Mouse (Mus musculus) neural tube, embryonic 11.5 days (tissue): ENCODE measurements around the gene Lrfn3. TPM values are rescaled to one million over a fixed set of nuclear protein-coding genes. Genes with fewer than 3 reads are reported as not detected.

Source experiments
- ATAC-seq: fragments of 200-750 bp; cut with Nextera tagmentation; 2 replicates; pipeline ENCODE4 v1.8.0; 2017; ENCODE audit warnings: moderate number of reproducible peaks, mild to moderate bottlenecking, moderate TSS enrichment, moderate library complexity; ENCODE audit not compliant: insufficient read depth, low FRiP score, low TSS enrichment
- DNase-seq: peaks from one replicate; pipeline ENCODE4 v3.0.0-alpha.2; 2015; ENCODE audit warnings: low spot score
- H3K27ac ChIP-seq: fragments of 300-500 bp; sonication (generic); 2 replicates; pipeline ENCODE4 v1.5.1; 2014; ENCODE audit warnings: low read depth, mild to moderate bottlenecking, low read length
- H3K27me3 ChIP-seq: fragments of 300-500 bp; sonication (generic); 2 replicates; pipeline ENCODE4 v1.6.1; 2014; ENCODE audit warnings: mild to moderate bottlenecking, low read length, mixed read lengths; ENCODE audit not compliant: control insufficient read depth, insufficient read depth
- H3K36me3 ChIP-seq: fragments of 300-500 bp; sonication (generic); 2 replicates; pipeline ENCODE4 v1.6.1; 2014; ENCODE audit warnings: mild to moderate bottlenecking, low read length, moderate library complexity, mixed read lengths; ENCODE audit not compliant: control insufficient read depth, insufficient read depth
- H3K4me1 ChIP-seq: fragments of 300-500 bp; sonication (generic); 2 replicates; pipeline ENCODE4 v1.6.1; 2014; ENCODE audit warnings: low read length, mixed read lengths; ENCODE audit not compliant: control insufficient read depth, insufficient read depth
- H3K4me2 ChIP-seq: fragments of 300-500 bp; sonication (generic); 2 replicates; pipeline ENCODE4 v1.6.1; 2014; ENCODE audit warnings: low read depth, mild to moderate bottlenecking, moderate library complexity
- H3K4me3 ChIP-seq: fragments of 300-500 bp; sonication (generic); 2 replicates; pipeline ENCODE4 v1.5.1; 2014; ENCODE audit warnings: low read depth, low read length
- H3K9ac ChIP-seq: fragments of 300-500 bp; sonication (generic); 2 replicates; pipeline ENCODE4 v1.6.1; 2014; ENCODE audit warnings: mild to moderate bottlenecking, low read length
- H3K9me3 ChIP-seq: fragments of 300-500 bp; sonication (generic); 2 replicates; pipeline ENCODE4 v1.6.1; 2016; ENCODE audit warnings: low read length; ENCODE audit not compliant: control insufficient read depth
- WGBS: fragments of 180-500 bp; shearing (Covaris S2); extraction: QIAGEN DNeasy Blood & Tissue Kit; methylation state at CpG from one replicate; pipeline ENCODE4 v1.1.7; 2014; 5-methylcytosine and 5-hydroxymethylcytosine counted together
- polyA plus RNA-seq: library from polyadenylated mRNA; unstranded; fragments of >200 nt; fragmentation: Nextera tagmentation; extraction: Ambion mirVana; gene quantifications from 2 replicates; pipeline ENCODE4 v1.2.1, GENCODE M21; 2014

Gene Lrfn3
- polyA plus RNA-seq, 1 experiment from 2014 or later = 6.3 TPM

DNA sequence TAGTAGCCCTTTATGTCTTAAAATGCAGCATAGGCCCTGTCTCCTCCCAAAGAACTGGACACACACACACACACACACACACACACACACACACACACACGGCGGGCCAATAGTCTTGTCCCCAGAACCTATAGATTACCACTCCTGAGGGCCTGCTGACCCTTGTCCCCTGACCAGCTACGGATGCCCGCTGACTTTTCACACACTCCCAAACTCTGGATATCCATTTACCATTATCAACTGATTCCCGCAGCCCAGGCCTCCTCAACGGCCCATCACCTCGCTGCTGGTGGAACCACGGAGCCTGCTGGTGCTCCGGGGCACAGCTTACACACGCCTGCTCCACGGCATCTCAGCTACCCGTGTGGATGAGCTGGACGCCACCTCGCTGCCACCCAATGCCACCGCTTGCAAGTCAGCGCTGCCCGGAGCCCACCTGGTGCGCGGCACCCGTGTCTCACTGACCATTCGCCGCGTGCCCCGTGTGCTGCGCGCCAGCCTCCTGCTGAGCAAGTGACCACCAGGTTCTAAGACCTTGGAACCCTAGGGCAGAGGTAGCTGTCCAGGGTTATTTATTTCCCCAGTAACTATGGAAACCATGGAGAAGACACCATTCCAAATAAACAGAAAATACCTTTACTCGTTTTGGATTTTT lies 48.8 kb downstream of the Lrfn3 start:
- H3K4me3 ChIP-seq = no peak overlapping the region
- H3K27me3 ChIP-seq = no peaks in the 10 kb centered on the region
- DNase-seq = no peak
- H3K36me3 ChIP-seq = no peaks in the 10 kb centered on the region
- 50% methylated on average over 27 of the region's 27 CpGs for WGBS
- H3K9ac ChIP-seq = no peak overlapping the region
- H3K4me1 ChIP-seq = peaks cover 9% of the 10 kb centered on the region; the same call in 1 of the 2 replicates
- no peak overlapping the region for H3K27ac ChIP-seq
- ATAC-seq = no peak
- H3K9me3 ChIP-seq = no peaks in the 10 kb centered on the region
- no peak overlapping the region for H3K4me2 ChIP-seq

DNA sequence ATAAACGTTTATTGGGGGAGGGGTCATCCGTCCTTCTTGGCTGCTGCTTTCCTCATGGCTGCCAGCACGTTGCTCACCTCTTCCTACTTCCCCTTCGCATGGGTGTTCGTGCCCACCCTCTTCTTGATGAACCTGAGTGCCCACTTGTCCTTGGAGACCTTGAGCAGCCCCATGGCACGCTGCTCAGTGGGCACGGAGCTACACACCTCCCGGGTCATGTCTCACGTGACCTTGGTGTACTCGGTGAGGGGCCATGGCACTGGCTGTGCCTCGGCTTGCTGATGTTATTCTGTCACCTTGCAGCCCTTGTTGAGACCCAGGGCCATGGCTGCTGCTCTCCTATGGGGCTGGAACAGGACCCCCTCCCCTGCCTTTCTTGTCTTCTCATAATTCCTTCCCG lies 52.4 kb downstream of the Lrfn3 start:
- no peaks in the 10 kb centered on the region for H3K27me3 ChIP-seq
- no peak overlapping the region for H3K9ac ChIP-seq
- 89% methylated on average over 12 of the region's 12 CpGs for WGBS
- no peak for ATAC-seq
- no peak overlapping the region for H3K4me2 ChIP-seq
- H3K36me3 ChIP-seq = peaks cover 6% of the 10 kb centered on the region
- peaks cover 16% of the 10 kb centered on the region for H3K4me1 ChIP-seq
- no peak for DNase-seq
- H3K9me3 ChIP-seq = no peaks in the 10 kb centered on the region
- no peak overlapping the region for H3K4me3 ChIP-seq
- no peak overlapping the region for H3K27ac ChIP-seq

DNA sequence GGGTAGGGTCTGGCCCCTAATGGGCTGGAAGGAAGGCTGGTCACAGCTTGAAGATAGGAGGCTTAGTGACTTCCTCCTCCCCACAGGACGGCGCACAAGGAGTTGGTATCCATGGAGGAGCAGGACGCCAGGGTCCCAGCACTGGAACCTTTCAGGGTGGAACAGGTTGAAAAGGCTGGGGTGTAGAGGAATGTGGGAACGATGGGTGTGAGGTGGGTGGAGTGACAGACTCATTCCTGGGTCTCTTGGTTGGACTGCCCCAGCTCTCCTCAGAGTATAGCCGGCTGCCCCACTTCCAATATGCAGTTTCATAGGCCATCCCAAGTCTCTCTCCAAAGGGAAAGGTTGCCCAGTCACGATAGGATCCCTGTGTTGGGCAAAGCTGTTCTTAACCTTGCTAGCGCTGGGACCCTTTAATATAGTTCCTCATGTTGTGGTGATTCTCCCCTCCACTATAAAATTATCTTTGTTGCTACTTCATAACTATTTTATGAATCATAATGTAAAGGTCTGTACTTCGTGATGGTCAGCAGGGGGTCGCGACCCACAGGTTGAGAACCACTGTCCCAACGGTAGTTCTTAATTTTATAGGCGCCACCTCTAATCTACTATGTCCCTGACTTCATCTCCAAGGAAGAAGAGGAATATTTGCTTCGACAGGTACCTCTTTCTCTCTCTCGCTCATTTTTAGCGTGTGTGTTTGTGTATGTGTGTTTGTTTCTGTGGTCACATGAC lies 53.0 kb downstream of the Lrfn3 start:
- WGBS = 68% methylated on average over 15 of the region's 15 CpGs
- Histone ChIP-seq H3K36me3 (peaks cover 6% of the 10 kb centered on the region), H3K4me2 (peak overlapping the region; percentile 90), H3K27ac (no peak overlapping the region), H3K4me3 (peak overlapping the region; percentile 70), H3K9me3 (no peaks in the 10 kb centered on the region), H3K27me3 (no peaks in the 10 kb centered on the region), H3K4me1 (peaks cover 13% of the 10 kb centered on the region), H3K9ac (peak overlapping the region; percentile 65)
- no peak for DNase-seq
- ATAC-seq = no peak

DNA sequence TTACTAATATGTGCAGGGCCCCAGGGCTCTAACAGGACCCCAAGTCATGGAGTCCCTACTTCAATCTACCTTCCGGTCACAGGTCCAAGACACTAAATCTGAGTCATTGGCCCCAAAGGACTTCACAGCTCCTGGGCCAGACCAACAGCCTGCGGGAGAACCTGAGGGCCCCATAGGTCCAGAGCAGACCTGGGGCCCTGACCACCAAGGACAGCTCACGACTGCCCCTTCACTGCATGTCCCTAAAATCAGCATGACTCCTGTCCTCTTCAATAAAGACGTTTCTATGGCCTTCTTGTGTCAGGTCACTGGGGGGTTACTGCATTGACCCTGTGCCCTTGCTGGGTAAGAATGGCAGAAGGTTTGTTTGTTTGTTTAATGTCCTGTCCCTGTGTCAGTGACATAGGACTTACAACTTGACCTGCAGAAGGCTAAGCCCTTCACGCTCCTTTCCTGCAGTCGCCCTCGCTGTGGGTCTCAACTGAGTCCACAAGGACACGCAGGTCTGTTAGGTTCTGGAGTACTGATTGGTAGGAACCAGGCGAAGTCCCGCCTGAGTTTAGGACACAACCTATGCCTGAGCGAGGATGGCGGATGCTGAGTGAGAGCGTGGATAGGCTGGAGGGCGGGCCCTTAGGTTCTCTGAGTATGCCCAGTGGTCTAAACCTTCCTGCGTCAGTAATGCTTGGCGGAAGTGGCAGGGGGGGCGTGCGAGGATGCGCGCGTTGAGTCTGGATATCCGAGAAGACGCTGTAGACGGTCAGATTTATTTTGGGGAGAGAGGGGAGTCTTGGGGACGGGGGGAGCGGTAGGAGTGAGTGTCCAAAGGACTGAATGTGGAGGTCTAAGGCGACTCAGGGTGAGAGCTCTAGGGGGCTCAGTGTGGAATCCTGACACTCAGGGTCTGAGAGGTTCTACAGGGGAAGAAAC lies 54.2 kb downstream of the Lrfn3 start, which contains the start of gene Alkbh6:
TSS of gene Alkbh6 (plus strand) at position 642 of the 930 bp plus-strand sequence.
- Histone ChIP-seq H3K27ac (peak within 1 kb of the TSS; percentile 49; the same call in 1 of the 2 replicates), H3K36me3 (peaks cover 12% of the 10 kb centered on the region), H3K4me3 (peak within 1 kb of the TSS; percentile 70), H3K9ac (peak within 1 kb of the TSS; percentile 65), H3K4me2 (peak within 1 kb of the TSS; percentile 90), H3K4me1 (peaks cover 12% of the 10 kb centered on the region), H3K27me3 (no peaks in the 10 kb centered on the region), H3K9me3 (no peaks in the 10 kb centered on the region)
- ATAC-seq (peak; percentile 99), DNase-seq (peak; percentile 93)
- 3% methylated on average over 27 of the region's 27 CpGs for WGBS

DNA sequence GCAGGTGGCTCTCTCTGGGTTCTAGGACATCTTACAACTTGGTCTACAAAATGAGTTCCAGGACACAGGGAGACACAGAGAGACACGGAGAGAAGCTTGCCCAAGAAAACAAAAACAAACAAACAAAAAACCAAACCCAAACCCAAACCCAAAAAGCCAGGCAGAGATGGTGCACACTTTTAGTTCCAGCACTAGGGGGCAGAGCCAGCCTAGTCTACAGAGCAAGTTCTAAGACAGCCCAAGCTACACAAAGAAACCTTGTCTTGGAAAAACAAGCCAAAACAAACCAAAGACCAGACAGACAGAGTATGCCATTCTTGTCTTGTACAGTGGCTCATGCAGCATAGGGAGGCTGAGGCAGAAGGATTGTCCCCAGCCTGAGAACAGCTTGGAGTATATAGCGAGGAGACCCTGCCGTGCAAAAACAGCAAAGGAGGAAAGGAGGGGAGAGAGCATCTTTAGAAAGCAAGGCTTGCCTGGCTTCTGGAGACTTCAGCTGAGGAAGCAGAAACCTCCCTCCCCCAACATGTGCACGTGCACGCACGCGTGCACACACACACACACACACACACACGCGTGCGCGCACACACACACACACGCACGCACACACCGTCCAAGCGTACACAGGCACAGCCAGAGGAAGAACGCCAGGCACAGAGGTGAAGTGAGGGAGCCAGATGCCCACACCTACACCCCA lies 56.3 kb downstream of the Lrfn3 start:
- H3K4me1 ChIP-seq = peaks cover 12% of the 10 kb centered on the region
- H3K27me3 ChIP-seq = no peaks in the 10 kb centered on the region
- ATAC-seq (no peak), DNase-seq (no peak)
- no peak overlapping the region for H3K9ac ChIP-seq
- no peak overlapping the region for H3K27ac ChIP-seq
- H3K4me3 ChIP-seq = no peak overlapping the region
- no peaks in the 10 kb centered on the region for H3K9me3 ChIP-seq
- 89% methylated on average over 16 of the region's 16 CpGs for WGBS
- peaks cover 28% of the 10 kb centered on the region for H3K36me3 ChIP-seq
- H3K4me2 ChIP-seq = no peak overlapping the region

Other genes with a start within 250 kb of the Lrfn3 start
- 7.4 and 10.5 TPM in 2 replicates for gene Zfp382, start 240.8 kb downstream of the Lrfn3 start, polyA plus RNA-seq
- 14.3 and 15.1 TPM in 2 replicates for gene Zfp146, start 193.0 kb downstream of the Lrfn3 start, polyA plus RNA-seq
- 4.5 and 5.7 TPM in 2 replicates for gene Cox7a1, start 178.6 kb downstream of the Lrfn3 start, polyA plus RNA-seq
- 45.8 and 51.8 TPM in 2 replicates for gene Capns1, start 164.0 kb downstream of the Lrfn3 start, polyA plus RNA-seq
- 179 and 195 TPM in 2 replicates for gene Polr2i, start 130.8 kb downstream of the Lrfn3 start, polyA plus RNA-seq
- 268 and 302 TPM in 2 replicates for gene Tbcb, start 130.5 kb downstream of the Lrfn3 start, polyA plus RNA-seq
- not detected in 2 replicates for gene Ovol3, start 127.0 kb downstream of the Lrfn3 start, polyA plus RNA-seq
- 0.18 and 0.36 TPM in 2 replicates for gene Thap8, start 82.7 kb downstream of the Lrfn3 start, polyA plus RNA-seq
- gene Wdr62, start 82.4 kb downstream of the Lrfn3 start, polyA plus RNA-seq = 10.9 and 12.5 TPM in 2 replicates
- 100 and 102 TPM in 2 replicates for gene Clip3, start 71.0 kb downstream of the Lrfn3 start, polyA plus RNA-seq
- gene Alkbh6, start 54.1 kb downstream of the Lrfn3 start, polyA plus RNA-seq = 87.4 and 94.0 TPM in 2 replicates
- gene Syne4, start 48.0 kb downstream of the Lrfn3 start, polyA plus RNA-seq = 16.6 and 18.1 TPM in 2 replicates
- gene E130208F15Rik, start 41.0 kb downstream of the Lrfn3 start, polyA plus RNA-seq = not detected in 2 replicates
- gene Sdhaf1, start 38.9 kb downstream of the Lrfn3 start, polyA plus RNA-seq = 23.1 and 26.5 TPM in 2 replicates
- 17.8 and 17.9 TPM in 2 replicates for gene Tyrobp, start 51.0 kb upstream of the Lrfn3 start, polyA plus RNA-seq
- gene Hcst, start 57.1 kb upstream of the Lrfn3 start, polyA plus RNA-seq = not detected in 2 replicates
- gene Nfkbid, start 59.0 kb upstream of the Lrfn3 start, polyA plus RNA-seq = 0.84 and 0.99 TPM in 2 replicates
- 150 and 165 TPM in 2 replicates for gene Aplp1, start 82.8 kb upstream of the Lrfn3 start, polyA plus RNA-seq
- 19.0 and 19.6 TPM in 2 replicates for gene Kirrel2, start 94.9 kb upstream of the Lrfn3 start, polyA plus RNA-seq
- gene Nphs1, start 95.5 kb upstream of the Lrfn3 start, polyA plus RNA-seq = 1.8 and 3.4 TPM in 2 replicates
- not detected in 2 replicates for gene Prodh2, start 130.8 kb upstream of the Lrfn3 start, polyA plus RNA-seq
- 48.8 and 51.1 TPM in 2 replicates for gene Arhgap33, start 172.3 kb upstream of the Lrfn3 start, polyA plus RNA-seq
- gene Hspb6, start 189.4 kb upstream of the Lrfn3 start, polyA plus RNA-seq = 3.7 and 4.4 TPM in 2 replicates
- 8.6 and 12.1 TPM in 2 replicates for gene Proser3, start 189.5 kb upstream of the Lrfn3 start, polyA plus RNA-seq
- 46.2 and 47.0 TPM in 2 replicates for gene Lin37, start 197.1 kb upstream of the Lrfn3 start, polyA plus RNA-seq
- gene U2af1l4, start 200.5 kb upstream of the Lrfn3 start, polyA plus RNA-seq = 90.6 and 95.5 TPM in 2 replicates
- gene Gm49396, start 200.6 kb upstream of the Lrfn3 start, polyA plus RNA-seq = 7.3 and 7.6 TPM in 2 replicates
- gene Psenen, start 200.9 kb upstream of the Lrfn3 start, polyA plus RNA-seq = 97.8 and 106 TPM in 2 replicates
- gene Igflr1, start 202.7 kb upstream of the Lrfn3 start, polyA plus RNA-seq = 1.3 and 3.6 TPM in 2 replicates
- gene Kmt2b, start 226.0 kb upstream of the Lrfn3 start, polyA plus RNA-seq = 11.5 and 11.9 TPM in 2 replicates
- gene Zbtb32, start 236.1 kb upstream of the Lrfn3 start, polyA plus RNA-seq = 0.18 TPM in 1 of 2 replicates, not detected in the other